Mouse (Mus musculus) forebrain, embryonic 16.5 days (tissue): ENCODE measurements around the gene Olfr1110. TPM values are rescaled to one million over a fixed set of nuclear protein-coding genes. Genes with fewer than 3 reads are reported as not detected.
"Not testable (repeated sequence)": the region's sequence is repeated elsewhere in the genome, so short reads cannot be mapped to it uniquely, and the experiment has no call there.

Source experiments
- ATAC-seq: fragments of 200-750 bp; cut with Nextera tagmentation; 2 replicates; pipeline ENCODE4 v1.8.0; 2017; ENCODE audit warnings: mild to moderate bottlenecking, moderate library complexity
- H3K27ac ChIP-seq: fragments of 300-500 bp; sonication (generic); 2 replicates; pipeline ENCODE4 v1.5.1; 2014; ENCODE audit warnings: low read length, control low read depth
- H3K27me3 ChIP-seq: fragments of 300-500 bp; sonication (generic); replicated peaks from 2 replicates; pipeline ENCODE4 v1.6.1; 2014; ENCODE audit warnings: low read length; ENCODE audit not compliant: control insufficient read depth, insufficient read depth
- H3K36me3 ChIP-seq: fragments of 300-500 bp; sonication (generic); 2 replicates; pipeline ENCODE4 v1.6.1; 2014; ENCODE audit not compliant: control insufficient read depth, insufficient read depth
- H3K4me1 ChIP-seq: fragments of 300-500 bp; sonication (generic); replicated peaks from 2 replicates; pipeline ENCODE4 v1.6.1; 2014; ENCODE audit warnings: low read length; ENCODE audit not compliant: control insufficient read depth, insufficient read depth
- H3K4me2 ChIP-seq: fragments of 300-500 bp; sonication (generic); 2 replicates; pipeline ENCODE4 v1.6.1; 2014; ENCODE audit warnings: mild to moderate bottlenecking, low read length, control low read depth
- H3K4me3 ChIP-seq: fragments of 300-500 bp; sonication (generic); replicated peaks from 2 replicates; pipeline ENCODE4 v1.5.1; 2014; ENCODE audit warnings: mild to moderate bottlenecking, low read length, control low read depth
- H3K9ac ChIP-seq: fragments of 300-500 bp; sonication (generic); replicated peaks from 2 replicates; pipeline ENCODE4 v1.6.1; 2014; ENCODE audit warnings: low read depth, low read length, control low read depth
- H3K9me3 ChIP-seq: fragments of 300-500 bp; sonication (generic); 2 replicates; pipeline ENCODE4 v1.6.1; 2016; ENCODE audit warnings: low read length; ENCODE audit not compliant: control insufficient read depth
- WGBS: fragments of 180-500 bp; shearing (Covaris S2); extraction: QIAGEN DNeasy Blood & Tissue Kit; methylation state at CpG from one replicate; pipeline ENCODE4 v1.1.7; 2014; 5-methylcytosine and 5-hydroxymethylcytosine counted together
- polyA plus RNA-seq: library from polyadenylated mRNA; unstranded; fragments of >200 nt; fragmentation: Nextera tagmentation; extraction: Ambion mirVana; gene quantifications from 2 replicates; pipeline ENCODE4 v1.2.1, GENCODE M21; 2015

Gene Olfr1110
- polyA plus RNA-seq: not detected in 2 replicates

DNA sequence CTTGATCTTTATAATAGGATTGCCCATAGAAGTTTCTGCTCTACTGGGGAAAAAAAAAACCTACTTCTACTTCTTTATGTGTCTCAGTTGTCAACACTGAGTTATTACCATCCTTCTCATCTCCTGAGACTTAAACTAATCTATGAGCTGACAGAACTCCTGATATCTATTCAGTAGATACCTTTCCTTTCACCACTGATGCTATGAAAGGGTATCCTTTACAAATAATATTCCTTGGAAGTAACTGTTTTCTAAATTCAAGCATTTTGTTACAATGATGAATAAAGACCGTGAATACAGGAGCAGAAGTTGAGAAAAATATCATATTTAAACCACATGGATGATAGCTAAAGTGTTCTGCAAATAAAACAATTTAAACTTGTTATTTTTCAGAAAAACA, at the start of gene Olfr1110:
Olfr1110 (minus strand) TSS at position 101 of the 400 bp plus-strand sequence.
- no peaks in the 10 kb centered on the region for H3K4me1 ChIP-seq
- WGBS: 85% methylated on average over 1 of the region's 1 CpGs
- no peak within 1 kb of the TSS for H3K4me3 ChIP-seq
- ATAC-seq: no peak
- no peak within 1 kb of the TSS for H3K9ac ChIP-seq
- no peaks in the 10 kb centered on the region for H3K9me3 ChIP-seq
- no peak within 1 kb of the TSS for H3K27ac ChIP-seq
- H3K4me2 ChIP-seq: no peak within 1 kb of the TSS
- H3K36me3 ChIP-seq: no peaks in the 10 kb centered on the region
- H3K27me3 ChIP-seq: no peaks in the 10 kb centered on the region

DNA sequence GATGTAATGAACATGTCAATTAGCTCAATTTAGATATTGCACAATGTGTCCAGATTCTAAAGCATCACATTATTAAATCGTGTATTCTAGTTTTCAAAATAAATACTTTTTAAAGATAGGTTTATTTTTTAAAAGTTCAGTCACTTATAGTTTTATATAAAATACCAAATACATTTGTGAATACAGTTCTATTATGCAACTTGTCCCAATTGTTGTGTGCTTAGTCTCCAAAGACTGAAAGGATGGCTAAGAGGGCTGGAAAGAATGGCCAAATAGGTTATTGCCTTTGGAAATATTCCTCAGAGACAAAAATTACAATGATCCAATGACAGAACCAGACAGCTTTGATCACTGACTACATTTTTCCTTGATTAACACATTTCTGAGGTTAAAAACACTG, 47.4 kb upstream of the Olfr1110 start, which contains the start of gene Olfr1112:
Olfr1112 (plus strand) TSS at position 301 of the 400 bp plus-strand sequence.
- no peak within 1 kb of the TSS for H3K4me3 ChIP-seq
- H3K27ac ChIP-seq: no peak within 1 kb of the TSS
- no peaks in the 10 kb centered on the region for H3K36me3 ChIP-seq
- 92% methylated on average over 1 of the region's 1 CpGs for WGBS
- H3K9me3 ChIP-seq: no peaks in the 10 kb centered on the region
- H3K9ac ChIP-seq: no peak within 1 kb of the TSS
- H3K4me2 ChIP-seq: no peak within 1 kb of the TSS
- H3K4me1 ChIP-seq: no peaks in the 10 kb centered on the region
- H3K27me3 ChIP-seq: no peaks in the 10 kb centered on the region
- no peak for ATAC-seq

DNA sequence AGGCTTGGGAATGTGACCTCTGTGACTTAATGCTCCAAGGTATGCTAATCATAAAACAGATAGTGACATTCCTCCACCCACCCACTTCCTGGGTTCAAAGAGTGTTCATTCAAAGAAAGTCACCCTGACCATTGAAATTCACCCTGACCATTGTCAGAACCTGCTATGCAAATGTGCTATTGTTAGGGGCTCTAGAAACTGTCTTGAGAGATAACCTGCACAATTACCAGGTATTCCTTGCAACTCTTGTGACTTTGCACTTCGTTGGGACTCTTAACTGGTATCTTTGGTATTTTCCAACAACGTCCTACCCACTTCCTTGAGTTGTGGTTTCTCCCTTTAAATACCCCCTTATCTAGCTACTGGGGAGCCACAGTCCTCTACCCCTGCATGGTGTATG, 27.6 kb upstream of the Olfr1110 start:
- H3K9ac ChIP-seq, H3K36me3 ChIP-seq, H3K27ac ChIP-seq, H3K4me1 ChIP-seq, ATAC-seq, H3K27me3 ChIP-seq, H3K4me3 ChIP-seq, H3K4me2 ChIP-seq, H3K9me3 ChIP-seq: not testable (repeated sequence)
- whole genome bisulfite sequencing: 77% methylated on average over 2 of the region's 2 CpGs

GRCm38 (mm10) chr2:87152524-87152923, 12.4 kb upstream of the Olfr1110 start, which contains the start of gene Olfr1111:
Gene Olfr1111 (minus strand): TSS chr2:87152624.
- H3K27me3 ChIP-seq: no peaks in the 10 kb centered on the region
- ATAC-seq: no peak
- no peak within 1 kb of the TSS for H3K27ac ChIP-seq
- no peaks in the 10 kb centered on the region for H3K9me3 ChIP-seq
- H3K4me2 ChIP-seq: no peak within 1 kb of the TSS
- no peaks in the 10 kb centered on the region for H3K4me1 ChIP-seq
- H3K4me3 ChIP-seq: no peak within 1 kb of the TSS
- no peaks in the 10 kb centered on the region for H3K36me3 ChIP-seq
- no peak within 1 kb of the TSS for H3K9ac ChIP-seq

DNA sequence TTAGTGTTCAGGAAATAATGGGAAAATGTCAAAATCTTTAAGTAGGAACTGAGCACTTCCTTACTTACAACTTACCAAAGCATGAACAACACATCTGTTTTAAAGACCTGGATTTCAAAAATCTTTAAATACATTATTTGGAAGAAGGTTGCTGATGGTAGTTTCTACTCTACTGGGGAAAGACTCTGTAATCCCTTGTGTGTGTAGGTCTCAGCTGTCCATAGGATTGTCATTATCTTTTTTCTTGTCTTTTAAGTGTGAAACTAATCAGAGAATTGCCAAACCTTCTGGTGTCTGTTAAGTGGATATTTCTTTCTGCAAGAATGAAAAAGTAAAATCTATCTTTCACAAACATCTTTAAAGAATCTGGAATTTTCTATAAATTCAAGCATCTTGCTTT, 25.6 kb downstream of the Olfr1110 start, which contains the start of gene Olfr259:
Olfr259 (minus strand) TSS at position 101 of the 400 bp plus-strand sequence.
- H3K36me3 ChIP-seq: no peaks in the 10 kb centered on the region
- no peak within 1 kb of the TSS for H3K9ac ChIP-seq
- no peaks in the 10 kb centered on the region for H3K9me3 ChIP-seq
- no peak within 1 kb of the TSS for H3K4me3 ChIP-seq
- no peak within 1 kb of the TSS for H3K27ac ChIP-seq
- H3K4me2 ChIP-seq: no peak within 1 kb of the TSS
- ATAC-seq: no peak
- no peaks in the 10 kb centered on the region for H3K27me3 ChIP-seq
- H3K4me1 ChIP-seq: no peaks in the 10 kb centered on the region

- 33% methylated on average over 1 of the region's 1 CpGs for WGBS
- H3K4me1 ChIP-seq: no peaks in the 10 kb centered on the region
- no peak within 1 kb of the TSS for H3K4me3 ChIP-seq
- no peaks in the 10 kb centered on the region for H3K27me3 ChIP-seq
- no peak for ATAC-seq
- no peak within 1 kb of the TSS for H3K4me2 ChIP-seq
- H3K27ac ChIP-seq: no peak within 1 kb of the TSS
- H3K9ac ChIP-seq: no peak within 1 kb of the TSS
- no peaks in the 10 kb centered on the region for H3K9me3 ChIP-seq
- no peaks in the 10 kb centered on the region for H3K36me3 ChIP-seq
Measured at GRCm38 (mm10) chr2:87095908-87096307, 44.2 kb downstream of the Olfr1110 start, which contains the start of gene Olfr1109. Gene Olfr1109 (minus strand): TSS chr2:87096008.

Other genes starting within 250 kb of the Olfr1110 start
- gene Olfr1097, start 248.1 kb downstream of the Olfr1110 start, polyA plus RNA-seq: not detected in 2 replicates
- gene Olfr1098, start 215.8 kb downstream of the Olfr1110 start, polyA plus RNA-seq: not detected in 2 replicates
- gene Olfr1099, start 179.6 kb downstream of the Olfr1110 start, polyA plus RNA-seq: not detected in 2 replicates
- not detected in 2 replicates for gene Olfr1100, start 160.3 kb downstream of the Olfr1110 start, polyA plus RNA-seq
- gene Olfr1101, start 149.1 kb downstream of the Olfr1110 start, polyA plus RNA-seq: not detected in 2 replicates
- not detected in 2 replicates for gene Olfr1102, start 141.9 kb downstream of the Olfr1110 start, polyA plus RNA-seq
- gene Olfr1104, start 113.2 kb downstream of the Olfr1110 start, polyA plus RNA-seq: not detected in 2 replicates
- not detected in 2 replicates for gene Olfr1105, start 103.8 kb downstream of the Olfr1110 start, polyA plus RNA-seq
- gene Olfr1106, start 88.0 kb downstream of the Olfr1110 start, polyA plus RNA-seq: not detected in 2 replicates
- not detected in 2 replicates for gene Olfr1107, start 64.5 kb downstream of the Olfr1110 start, polyA plus RNA-seq
- gene Olfr1109, start 44.3 kb downstream of the Olfr1110 start, polyA plus RNA-seq: not detected in 2 replicates
- not detected in 2 replicates for gene Olfr259, start 25.7 kb downstream of the Olfr1110 start, polyA plus RNA-seq
- not detected in 2 replicates for gene Olfr1111, start 12.3 kb upstream of the Olfr1110 start, polyA plus RNA-seq
- gene Olfr1112, start 47.5 kb upstream of the Olfr1110 start, polyA plus RNA-seq: not detected in 2 replicates
- gene Olfr1113, start 68.7 kb upstream of the Olfr1110 start, polyA plus RNA-seq: not detected in 2 replicates
- not detected in 2 replicates for gene Olfr1115, start 107.7 kb upstream of the Olfr1110 start, polyA plus RNA-seq
- gene Olfr1116, start 127.2 kb upstream of the Olfr1110 start, polyA plus RNA-seq: not detected in 2 replicates
- not detected in 2 replicates for gene Olfr1118, start 167.3 kb upstream of the Olfr1110 start, polyA plus RNA-seq
- gene Olfr1120, start 214.5 kb upstream of the Olfr1110 start, polyA plus RNA-seq: not detected in 2 replicates
- not detected in 2 replicates for gene Olfr1121, start 229.6 kb upstream of the Olfr1110 start, polyA plus RNA-seq
- not detected in 2 replicates for gene Olfr1122, start 245.5 kb upstream of the Olfr1110 start, polyA plus RNA-seq